Mouse (Mus musculus) megakaryocyte, embryonic 14.5 days (primary cell): ENCODE data around the gene Mob3a.

Experiments
- FLI1 ChIP-seq: IDR thresholded peaks from 2 replicates; pipeline ENCODE4 v1.6.1; 2012; ENCODE audit warnings: low read length, inconsistent platforms, mixed read lengths
- GATA1 ChIP-seq: IDR thresholded peaks from 3 replicates; pipeline ENCODE4 v1.6.1; 2012; ENCODE audit warnings: mixed read lengths, low read length, inconsistent platforms, borderline replicate concordance

DNA sequence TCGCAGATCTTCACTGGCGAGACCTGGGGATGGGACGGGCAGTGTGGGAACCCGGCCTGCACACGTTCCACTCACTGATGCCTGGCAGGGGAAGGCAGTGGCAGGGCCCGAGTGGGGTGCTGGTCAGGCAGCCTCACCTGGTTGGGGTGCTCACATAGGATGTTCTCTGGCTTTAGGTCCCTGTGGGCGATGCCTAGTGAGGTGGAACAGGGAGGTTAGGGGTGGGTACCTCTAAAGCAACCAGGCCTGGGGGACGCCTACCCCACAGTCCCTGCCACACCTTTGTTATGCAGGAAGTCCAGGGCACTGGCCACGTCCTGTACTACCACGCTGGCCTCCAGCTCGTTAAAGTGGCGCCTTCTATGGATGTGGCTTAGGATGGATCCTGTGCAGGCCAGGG lies 32.8 kb downstream of the Mob3a start:
- TF ChIP-seq GATA1 (no peak), FLI1 (no peak)
